Mouse (Mus musculus) fibroblast of lung, adult 2 months (primary cell): ENCODE data around the gene Rubcn.
"Not testable (repeated sequence)": the region's sequence is repeated elsewhere in the genome, so short reads cannot be mapped to it uniquely, and the experiment has no call there.

ENCODE experiments used
- DNase-seq: peaks from one replicate; pipeline ENCODE4 v3.0.0-alpha.2; 2011; ENCODE audit warnings: low read depth

The Rubcn gene

DNA sequence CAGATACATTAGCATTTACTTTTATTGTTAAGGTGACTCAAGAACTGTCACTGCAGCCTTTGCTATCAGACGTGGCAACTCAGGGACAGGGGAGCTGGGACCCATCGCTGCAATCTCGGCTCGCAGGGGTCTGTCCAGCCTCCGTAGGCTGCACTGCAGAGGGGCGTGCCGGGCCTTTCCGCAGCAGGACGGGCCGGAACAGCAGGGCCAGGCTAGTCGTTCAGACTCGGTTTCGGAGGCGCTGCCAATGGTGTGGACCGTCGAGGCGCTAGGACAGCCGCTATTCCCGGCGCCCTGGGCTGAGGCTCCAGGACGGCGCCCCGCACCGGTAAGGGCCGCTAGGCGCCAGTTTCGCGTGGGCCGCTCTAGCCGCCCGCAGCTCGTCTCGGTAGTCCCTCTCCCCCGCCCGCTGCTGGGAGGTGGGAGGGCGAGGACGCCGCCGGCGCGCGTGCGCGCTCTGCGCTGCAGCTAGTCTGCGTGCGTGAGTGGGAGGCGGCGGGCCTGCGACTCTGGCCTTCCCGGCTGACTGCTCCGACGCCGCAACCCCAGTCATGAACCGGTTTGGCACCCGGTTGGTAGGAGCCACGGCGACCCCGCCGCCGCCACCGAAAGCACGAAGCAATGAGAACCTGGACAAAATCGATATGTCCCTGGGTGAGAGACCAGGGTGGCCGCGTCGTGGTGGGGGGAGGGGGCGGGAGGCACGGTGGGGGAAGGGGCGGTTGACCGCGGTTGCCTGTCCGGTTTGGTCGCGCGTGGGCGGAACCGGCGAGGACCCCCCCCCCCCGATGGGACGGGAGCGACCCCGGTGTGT, at the start of gene Rubcn, which contains the start of gene Fyttd1:
TSS of gene Rubcn (minus strand) at position 424 of the 814 bp plus-strand sequence.
TSS of gene Fyttd1 (plus strand) at position 158 of the 814 bp plus-strand sequence.
- peak; percentile 80 for DNase-seq

DNA sequence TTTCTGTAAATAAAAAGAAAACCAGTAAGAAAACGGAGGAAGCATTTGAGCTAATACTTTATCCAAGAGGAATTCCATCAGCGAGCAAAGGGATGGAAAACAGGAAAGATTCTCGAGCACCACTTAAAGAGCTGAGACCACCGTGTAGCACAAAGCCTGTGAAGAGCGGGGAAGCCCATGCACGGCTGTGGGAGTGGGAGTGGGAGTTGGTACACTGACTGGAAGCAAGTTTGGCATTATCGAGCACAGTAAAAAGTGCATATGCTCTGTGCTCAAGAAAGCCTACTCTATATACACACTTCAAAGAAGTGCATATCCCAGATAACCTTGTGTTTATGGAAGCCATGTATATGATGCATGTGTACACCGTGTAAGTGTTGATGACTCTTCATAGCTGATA, 49.5 kb upstream of the Rubcn start:
- DNase-seq, result no peak

DNA sequence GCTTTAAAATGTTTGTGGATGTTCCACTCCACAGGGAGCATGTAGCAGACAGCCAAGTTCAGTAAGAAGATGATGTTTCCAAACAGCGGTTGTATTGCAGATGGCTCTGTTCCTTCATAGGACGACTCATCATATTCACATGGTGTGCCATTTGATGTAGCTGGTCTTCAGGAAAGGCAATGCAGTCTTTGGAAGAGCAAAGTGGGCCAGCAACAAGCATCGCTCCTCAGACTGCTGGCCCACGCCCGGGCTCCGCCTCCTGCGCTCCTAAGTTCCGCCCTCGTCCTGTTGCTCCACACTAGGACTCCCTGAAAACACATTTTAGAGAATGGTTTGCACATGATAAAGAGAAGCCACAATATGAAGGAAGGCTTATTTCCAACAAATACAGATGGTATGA, 49.1 kb upstream of the Rubcn start:
- not testable (repeated sequence) for DNase-seq

DNA sequence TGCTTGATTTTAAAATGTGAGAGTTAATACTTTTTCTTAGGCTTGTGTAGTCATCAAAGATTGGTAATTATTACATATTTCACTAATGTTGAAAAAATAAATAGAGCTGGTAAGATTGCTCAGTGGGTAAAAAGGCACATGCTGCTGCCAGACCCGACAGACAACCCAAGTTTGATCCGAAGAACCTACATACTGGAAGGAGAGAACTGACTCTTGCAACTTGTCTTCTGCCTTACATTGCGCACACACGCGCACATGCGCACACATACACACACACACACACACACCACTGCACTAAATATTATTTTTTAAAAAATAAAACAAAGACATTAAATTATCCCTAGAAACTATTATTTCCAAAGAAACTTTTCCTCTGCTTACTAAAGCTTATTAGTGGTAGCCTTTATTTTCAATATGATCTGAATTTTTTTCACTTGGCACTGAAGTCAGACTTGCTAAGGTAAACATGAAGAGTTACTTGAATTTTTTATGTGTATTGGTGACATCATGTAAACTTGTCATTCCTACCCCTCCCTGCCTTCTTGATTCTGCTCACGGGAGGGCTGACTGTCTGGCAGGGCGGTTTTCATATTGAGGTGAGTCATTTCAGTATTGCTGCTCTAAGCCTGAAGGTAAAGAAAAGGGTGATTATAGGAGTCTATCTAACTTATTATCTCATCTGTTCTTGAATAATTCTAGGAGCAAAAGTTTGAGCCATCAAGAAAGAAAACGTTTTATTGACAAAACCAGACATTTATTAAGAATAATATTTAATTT, 37.9 kb upstream of the Rubcn start:
- no peak for DNase-seq

DNA sequence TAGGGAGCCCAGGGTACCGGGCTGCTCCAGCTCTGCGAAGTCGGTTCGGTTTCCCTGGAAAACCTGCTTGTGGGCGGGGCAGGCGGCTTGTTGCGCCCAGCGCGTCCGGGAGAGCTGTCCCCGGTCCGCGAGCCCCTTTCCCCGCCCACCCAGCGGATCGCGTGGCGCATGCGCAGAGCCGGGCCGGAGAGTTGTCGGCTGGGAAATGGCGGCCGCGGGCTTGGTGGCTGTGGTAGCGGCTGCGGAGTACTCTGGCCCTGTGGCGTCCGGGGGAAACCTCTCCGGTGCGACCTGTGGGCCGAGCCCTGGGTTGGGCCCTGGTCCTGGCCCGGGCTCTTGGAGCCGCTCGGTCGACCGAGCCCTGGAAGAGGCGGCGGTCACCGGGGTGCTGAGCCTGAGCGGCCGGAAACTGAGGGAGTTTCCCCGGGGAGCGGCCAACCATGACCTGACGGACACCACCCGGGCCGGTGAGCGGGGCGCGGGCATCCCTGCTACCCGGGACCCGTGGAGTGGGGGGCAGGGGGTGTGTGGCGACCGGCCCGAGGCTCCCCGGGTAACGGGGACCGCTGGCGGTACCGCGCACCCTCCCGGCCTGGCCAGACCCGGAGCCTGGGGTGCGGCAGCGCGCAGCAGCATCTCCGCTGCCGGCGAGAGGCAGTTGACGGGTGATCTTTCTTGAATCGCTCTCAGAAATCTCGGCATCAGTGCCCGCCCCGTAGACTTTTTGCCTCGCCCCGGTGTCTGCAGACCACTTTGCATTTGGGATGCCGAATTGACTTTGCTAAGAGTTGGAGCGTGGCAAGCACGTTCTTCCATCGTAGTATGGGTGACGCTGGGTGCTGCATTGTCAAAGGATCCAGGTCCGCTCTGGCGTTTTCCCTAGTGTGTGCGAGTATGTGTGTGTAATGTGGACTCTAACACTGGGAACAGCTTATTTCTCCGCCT, 36.6 kb upstream of the Rubcn start, which contains the start of gene Lrch3:
TSS of gene Lrch3 (plus strand) at position 164 of the 945 bp plus-strand sequence.
- DNase-seq, result peak; percentile 71

DNA sequence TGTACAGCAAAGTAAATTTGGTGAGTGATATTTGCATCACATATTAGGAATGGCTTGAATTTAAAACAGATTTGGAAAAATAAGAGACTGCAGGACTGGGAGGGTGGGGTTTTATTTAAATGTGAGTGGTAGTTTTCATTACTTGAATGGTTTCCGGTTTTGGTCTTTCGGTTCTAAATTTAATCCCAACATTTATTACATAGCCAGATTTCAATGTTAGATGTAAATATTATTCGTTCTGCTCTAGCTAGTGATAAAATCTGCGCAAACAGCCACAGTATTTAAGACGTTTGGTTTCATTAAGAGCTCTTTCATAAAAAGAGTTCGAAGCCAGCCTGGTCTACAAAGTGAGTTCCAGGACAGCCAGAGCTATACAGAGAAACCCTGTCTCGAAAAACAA, 35.6 kb upstream of the Rubcn start:
- DNase-seq, result no peak

DNA sequence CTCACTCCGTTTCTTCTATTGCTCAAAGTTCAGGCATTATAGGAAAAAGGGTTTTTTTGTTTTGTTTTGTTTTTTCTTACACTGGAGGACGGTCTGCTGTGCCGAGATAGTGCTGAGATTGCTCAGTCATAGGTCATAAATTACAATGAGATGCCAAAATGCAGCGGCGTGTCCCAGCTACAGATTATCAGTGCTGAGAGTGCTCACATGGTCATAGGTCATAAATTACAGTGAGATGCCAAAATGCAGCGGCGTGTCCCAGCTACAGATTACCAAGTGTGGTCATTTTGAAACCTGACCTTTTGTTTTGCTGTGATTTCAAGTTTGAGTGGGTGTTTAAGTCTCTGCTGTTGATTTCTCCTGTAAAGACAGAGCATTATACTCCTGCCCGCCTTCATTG, 29.2 kb upstream of the Rubcn start:
- no peak for DNase-seq

DNA sequence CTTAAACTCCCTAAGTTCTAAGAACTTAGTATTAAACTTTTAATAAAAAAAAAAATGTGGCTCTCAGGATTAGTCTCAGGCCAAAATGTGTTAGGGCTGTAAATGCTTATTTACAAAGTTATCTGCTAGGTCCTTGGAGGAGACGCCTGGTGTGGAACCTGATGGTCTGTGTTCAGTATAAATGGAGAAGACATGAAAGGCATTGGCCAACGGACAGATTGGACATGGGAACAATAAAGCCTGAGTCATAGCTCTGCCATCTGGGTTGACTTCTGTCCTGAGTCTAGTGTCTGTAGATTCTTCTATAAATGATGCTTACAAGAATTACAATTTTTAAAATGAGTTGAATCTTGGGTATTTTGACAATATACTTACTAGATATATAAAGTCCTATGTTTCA, 28.6 kb upstream of the Rubcn start:
- no peak for DNase-seq

DNA sequence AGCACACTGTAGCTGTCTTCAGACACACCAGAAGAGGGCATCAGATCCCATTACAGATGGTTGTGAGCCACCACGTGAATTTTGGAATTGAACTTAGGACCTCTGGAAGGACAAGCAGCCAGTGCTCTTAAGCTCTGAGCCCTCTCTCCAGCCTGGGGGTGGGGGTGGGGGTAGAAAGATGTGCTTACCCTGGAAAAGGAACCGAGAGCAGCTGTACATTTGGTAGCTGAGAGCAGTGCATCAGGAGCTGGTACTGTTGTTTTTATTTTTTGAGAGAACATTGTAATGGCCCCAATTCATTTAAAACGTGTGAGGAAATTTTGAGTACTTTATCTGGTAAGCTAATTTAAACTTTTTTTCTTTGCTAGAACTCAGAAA, 24.5 kb upstream of the Rubcn start:
- DNase-seq, result no peak

DNA sequence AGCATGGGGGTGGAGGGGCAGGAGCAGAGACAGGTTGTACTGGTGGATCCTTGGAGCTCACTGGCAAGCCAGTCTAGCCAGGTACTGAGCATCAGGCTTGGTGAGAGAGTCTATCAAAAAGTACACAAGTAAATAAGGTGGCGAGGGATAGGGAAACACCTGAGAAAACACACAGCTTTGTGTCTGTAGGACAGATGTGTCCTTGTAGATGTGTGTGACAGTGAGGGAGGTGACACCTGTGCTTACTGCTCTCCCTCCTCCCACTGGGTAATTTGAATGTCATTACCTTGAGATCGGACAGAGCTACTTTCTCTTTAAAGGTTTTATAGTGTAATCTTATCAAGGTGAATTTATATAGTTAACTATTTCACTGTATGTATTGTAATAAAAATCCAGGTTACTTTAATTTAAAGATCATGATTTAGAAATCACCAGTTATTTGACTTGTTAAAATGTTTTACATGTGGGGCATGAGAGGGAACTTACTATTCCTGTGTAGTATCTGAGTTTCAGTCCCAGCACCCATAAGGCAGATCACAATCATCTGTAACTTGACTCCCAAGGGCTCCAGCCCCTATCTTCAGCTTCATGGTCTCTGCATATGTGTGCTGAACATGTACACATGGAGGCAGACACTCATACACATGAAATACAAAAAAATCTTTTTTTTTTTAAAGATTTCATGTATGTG, 23.9 kb upstream of the Rubcn start:
- DNase-seq, result no peak

DNA sequence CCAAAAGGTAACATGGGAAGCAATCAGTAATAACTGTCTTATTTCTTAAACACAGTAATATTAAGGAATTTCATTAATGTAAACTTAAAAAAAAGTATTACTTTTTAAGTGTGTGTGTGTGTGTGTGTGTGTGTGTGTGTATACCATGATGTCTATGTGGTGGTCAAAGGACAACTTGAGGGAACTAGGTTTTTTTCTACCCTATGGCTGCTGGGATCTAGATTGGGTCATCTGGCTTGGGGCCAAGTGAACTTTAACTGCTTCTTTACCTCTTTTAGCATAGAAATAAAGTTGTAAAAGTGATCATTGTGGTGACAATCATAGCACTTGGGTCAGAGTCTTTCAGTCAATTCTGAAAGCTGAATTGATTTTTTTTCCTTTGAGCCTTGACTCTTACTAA, 18.6 kb upstream of the Rubcn start:
- DNase-seq, result no peak

DNA sequence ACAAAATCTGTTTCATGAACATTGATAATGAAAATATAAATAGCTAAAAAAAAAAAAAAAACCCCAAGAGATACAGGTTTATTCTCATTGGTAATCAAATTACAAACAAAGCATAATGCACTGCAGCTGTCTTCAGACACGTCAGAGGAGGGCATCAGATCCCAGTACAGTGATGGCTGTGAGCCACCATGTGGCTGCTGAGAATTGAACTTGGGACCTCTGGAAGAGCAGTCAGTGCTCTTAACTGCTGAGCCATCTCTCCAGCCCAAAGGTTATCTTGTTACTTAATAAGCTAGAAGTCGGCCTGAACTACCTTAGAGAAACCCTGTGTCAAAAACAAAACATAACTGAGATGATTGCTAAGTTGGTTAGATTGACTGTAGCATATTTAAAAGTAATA, 12.3 kb upstream of the Rubcn start:
- no peak for DNase-seq

DNA sequence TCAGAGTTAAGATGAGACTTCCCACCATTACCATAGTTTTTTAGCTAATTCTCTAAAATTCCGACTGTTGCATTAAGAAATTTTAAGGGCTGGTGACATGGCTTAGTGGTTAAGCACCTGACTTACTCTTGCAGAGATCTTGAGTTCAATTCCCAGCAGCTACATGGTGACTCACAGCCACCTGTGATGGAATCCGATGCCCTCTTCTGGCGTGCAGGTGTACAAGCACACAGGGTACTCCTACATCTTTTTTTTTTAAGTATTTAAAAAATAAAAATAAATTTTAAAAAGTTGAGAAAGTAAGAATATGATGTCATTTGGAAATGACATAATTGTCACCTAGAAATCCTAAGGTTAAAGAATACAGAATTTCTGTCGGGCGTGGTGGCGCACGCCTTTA, 10.4 kb upstream of the Rubcn start:
- DNase-seq, result no peak

DNA sequence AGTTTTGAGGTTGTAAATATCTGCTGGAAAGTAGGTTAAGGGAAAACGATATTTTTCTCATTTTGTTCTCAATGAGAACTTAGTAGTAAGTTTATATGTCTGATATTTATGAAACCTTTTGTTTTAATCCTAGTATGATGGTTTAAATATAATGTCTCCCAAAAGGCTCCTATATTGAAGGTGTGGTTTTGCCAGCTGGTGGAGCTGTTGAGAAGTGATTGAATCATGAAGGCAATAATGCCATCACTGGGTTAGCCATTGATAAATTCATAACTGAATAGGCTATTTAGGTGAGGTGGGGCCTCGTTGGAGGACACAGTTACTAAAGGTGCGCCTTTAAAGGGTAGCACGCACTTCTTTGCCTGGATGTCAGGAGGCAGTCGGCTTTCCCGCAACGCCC, 4.0 kb upstream of the Rubcn start:
- no peak for DNase-seq

DNA sequence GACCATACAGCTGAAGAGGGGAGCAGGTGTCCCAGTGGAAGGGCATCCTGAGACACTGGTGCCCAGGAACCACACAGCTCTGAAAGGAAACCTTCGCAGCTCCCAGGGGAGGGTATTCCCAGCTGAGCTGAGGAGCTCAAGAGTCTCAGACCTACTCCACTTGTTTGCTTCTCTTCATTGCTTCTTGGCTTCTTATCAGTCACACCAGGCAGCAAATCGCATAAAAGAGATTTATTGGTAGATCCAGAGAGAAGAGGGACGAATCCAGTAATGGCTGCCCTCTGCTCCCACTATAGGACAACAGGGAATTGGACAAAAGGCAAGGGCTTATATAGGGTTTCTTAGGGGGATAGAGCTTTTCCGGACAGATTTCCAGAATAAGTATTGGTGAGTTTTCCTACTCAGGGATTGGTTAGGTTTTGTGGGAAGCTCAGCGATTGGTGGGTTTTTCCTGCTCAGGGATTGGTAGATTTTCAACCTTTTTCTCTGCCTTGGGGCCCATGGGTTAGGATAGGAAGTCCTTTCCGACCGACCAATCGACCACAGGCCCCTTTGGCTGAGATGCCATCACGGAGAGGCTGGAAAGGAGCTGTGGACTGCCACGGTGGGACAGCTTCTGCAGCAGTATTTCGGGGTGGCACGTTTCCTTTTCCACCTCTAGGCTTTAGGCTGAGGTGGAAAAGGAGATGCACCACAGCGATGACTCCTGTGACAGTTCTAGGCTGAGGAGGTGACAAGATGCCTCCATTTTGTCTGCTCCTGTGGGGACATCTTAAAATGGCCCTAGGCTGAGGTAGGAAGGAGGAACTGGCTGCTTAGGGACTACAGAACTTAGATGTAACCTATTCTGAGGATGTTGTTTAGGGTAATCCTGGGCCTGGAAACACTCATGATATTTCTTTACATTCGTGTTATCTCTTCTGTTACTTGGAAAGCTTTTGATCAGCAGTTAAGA, 1.7 kb upstream of the Rubcn start:
- DNase-seq, result no peak

DNA sequence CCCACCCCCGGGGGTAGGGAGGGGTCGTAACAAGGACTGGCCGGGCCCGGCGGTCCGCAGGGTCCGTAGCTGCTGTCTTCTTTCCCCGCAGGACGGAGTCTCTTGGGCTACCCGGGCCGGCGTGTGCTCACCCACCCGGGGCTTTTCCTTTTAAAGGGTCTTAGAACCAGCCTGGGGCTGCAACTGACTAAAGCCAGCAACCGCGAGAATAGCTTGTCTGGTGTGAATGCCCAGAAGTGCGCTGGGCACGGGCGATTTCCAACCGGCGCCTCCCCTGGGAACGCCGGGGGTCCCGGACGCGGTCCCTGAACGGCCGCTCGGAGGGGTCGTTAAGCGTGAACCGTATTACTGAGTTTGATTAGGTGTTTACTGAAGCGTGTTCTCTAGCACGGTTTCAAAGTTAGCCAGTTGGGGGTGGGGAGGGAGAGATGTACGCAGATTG, 612 bp upstream of the Rubcn start:
- no peak for DNase-seq

DNA sequence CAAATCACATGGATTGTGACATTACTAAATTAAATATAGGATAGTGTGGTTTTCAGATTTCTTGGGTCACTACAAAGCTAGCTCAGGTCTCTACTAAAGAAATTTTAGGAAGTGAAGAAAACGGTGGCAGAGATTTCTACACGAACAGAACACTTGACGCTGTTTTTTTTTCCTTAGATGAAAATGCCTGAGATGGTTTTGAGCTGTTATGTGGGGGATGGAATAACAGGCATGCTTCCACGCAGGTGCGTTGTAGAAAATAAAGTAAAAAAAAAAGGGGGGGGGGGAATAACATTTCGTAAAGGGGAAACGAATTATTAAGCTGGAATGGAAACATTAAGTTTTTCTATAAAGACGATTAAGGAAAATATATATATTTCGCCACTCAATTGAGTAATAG, 735 bp downstream of the Rubcn start:
- no peak for DNase-seq

DNA sequence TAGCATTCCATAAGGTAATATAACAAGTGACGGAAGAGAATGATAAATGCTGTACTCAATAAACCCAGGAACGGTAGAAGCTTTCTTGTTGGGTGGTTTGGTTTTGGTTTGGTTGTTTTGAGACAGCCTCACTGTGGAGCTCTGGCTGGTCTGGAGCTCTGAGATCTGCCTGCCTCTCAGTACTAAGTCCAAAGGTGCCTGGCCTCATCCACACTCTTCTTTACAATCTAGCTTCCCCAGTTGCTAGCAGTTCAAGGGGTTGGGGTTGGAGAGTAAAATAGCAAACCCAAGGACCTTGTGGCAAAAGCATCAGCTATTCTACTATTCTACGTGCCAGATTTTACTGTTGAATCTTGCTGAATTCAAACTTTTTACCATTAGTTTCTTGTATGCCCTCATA, 1.7 kb downstream of the Rubcn start:
- no peak for DNase-seq

DNA sequence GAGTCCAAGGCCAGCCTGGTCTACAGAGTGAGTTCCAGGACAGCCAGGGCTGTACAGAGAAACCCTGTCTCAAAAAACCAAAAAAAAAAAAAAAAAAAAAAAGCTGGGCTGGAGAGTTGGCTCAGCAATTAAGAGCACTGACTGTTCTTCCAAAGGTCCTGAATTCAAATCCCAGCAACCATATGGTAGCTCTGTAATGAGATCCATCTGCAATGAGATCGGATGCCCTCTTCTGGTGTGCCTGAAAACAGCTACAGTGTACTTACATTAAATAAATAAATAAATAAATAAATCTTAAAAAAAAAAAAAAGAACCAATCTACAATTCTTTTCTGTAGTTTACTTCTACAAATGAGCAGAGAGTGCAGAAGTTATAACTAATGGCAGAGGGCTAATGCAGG, 2.3 kb downstream of the Rubcn start:
- DNase-seq, result not testable (repeated sequence)

DNA sequence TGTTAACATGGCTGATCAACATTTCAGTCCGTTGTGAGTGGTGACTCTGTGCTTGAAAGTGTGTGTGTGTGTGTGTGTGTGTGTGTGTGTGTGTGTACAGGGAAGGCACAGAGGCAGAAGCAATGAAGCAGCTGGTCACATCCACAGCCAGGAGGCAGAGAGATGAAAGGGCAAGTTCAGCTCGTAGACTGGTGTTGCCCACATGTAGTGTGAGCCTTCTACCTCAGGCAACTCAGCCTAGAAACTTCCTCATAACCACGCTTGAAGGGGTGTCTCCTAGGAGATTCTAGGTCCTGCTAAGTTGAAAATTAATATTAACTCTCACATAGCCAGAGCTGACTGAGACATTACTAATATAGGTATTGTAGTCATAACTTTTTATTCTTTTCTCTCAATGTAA, 4.2 kb downstream of the Rubcn start:
- no peak for DNase-seq
